Mouse (Mus musculus) v-Abl transformed pro-B cells (cell line): Measurements from ENCODE around the gene Nup85.

Experiments used
- in situ Hi-C, 2 experiments: fragments of 400-800 bp; cut with MboI; formaldehyde crosslinking; loops; one replicate each; pipeline ENCODE4 v1.15.1; 2025; ENCODE audit not compliant: unreplicated experiment in 2 of 2

The Nup85 gene

GRCm38 (mm10) chr11:115629734-115630531 is 65.7 kb downstream of the Nup85 start:
- in situ Hi-C loops: no loop called here

- in situ Hi-C loops: no loop called here
These were observed 66.6 kb downstream of the Nup85 start for GRCm38 (mm10) chr11:115630532-115631504.

- in situ Hi-C loops: no loop called here
These were observed 67.3 kb downstream of the Nup85 start for GRCm38 (mm10) chr11:115631505-115631890.

GRCm38 (mm10) chr11:115632247-115632646 is 68.0 kb downstream of the Nup85 start:
- in situ Hi-C loops: no loop called here

- in situ Hi-C loops: no loop called here
These were observed 68.6 kb downstream of the Nup85 start for GRCm38 (mm10) chr11:115632862-115633261.
